Mouse (Mus musculus) spleen, adult 18-20 months (tissue): Measurements from ENCODE around the gene Olfml3.

Experiments
- DNase-seq, 2 experiments: peaks; one replicate each; pipeline ENCODE4 v3.0.0; 2022; ENCODE audit warnings: mixed read lengths in 2 of 2

Olfml3 gene

GRCm38 (mm10) chr3:103739329-103739728 lies 1.5 kb upstream of the Olfml3 start, which contains the start of gene Gm10964:
Gm10964 (plus strand) TSS chr3:103739366.
- DNase-seq = no peak

DNA sequence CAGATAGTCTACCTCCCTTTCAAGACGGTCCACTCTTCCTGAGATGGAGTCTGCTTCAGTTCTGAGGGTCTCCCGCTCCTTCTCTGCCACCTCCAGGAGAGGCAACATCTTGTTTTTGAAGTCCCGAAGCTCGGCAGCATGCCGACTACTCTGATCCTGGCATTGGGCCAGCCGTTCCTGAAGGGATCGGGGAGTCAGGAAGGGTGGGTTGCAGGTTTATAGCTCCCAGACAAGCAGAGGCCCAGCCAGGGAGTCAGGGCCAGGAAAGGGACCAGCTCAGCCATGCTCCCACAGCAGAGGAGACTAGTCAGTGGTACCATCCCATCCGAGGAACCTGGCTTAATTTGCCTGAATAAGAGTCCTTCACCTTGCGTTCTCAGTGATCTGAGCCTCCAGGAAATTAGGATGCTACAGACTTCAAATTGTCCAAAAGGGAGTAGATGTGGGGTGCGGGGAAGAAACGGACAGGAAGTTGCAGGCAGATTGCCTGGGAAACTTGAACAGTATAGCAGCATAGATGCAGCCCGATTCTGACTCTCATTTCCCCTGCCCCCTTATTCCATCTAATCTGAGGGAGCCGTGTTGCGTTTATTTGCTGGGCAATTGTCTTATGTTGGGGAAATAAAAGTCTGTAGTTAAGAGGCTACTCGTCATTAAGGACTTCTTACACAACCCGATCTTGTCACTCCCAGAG lies 593 bp downstream of the Olfml3 start:
- DNase-seq = no peak

DNA sequence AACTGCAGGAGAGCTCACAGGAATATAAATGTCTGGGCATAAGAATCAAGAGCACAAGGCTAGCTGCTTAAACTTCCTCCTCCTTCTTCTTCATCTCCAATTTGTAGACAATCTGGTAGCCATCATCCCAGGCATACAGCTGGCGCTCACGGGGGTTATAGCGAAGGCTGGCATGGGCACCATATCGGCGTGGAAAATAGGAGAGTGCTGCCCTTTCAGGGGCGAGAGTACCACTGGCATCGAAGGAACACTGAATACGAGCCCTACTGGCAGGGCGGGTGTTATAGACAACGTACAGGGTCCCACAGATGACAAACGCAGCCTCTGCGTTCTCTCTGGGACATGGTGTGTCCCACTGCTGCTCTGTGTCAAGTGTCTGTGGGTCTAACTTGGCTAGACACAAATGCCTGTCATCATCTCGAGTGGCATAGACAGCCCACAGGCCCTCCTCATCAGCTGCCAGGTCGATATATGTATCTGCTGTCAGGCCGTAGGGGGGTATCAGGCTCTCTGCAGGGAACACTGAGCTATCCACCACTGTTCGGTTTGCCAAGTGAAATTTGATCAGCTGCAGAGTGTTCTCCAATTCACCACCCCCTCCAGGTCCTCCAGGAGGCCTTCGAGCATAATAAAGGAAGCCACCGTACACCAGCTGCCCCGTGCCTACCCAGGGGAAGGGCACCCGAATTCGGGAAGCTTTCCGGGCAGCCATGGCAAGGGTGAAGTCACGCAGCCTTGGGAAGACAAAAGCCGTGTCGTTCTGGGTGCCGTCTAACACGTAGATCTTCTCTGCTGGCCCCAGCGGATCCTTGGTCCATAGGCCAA lies 1.8 kb downstream of the Olfml3 start:
- DNase-seq = no peak

DNA sequence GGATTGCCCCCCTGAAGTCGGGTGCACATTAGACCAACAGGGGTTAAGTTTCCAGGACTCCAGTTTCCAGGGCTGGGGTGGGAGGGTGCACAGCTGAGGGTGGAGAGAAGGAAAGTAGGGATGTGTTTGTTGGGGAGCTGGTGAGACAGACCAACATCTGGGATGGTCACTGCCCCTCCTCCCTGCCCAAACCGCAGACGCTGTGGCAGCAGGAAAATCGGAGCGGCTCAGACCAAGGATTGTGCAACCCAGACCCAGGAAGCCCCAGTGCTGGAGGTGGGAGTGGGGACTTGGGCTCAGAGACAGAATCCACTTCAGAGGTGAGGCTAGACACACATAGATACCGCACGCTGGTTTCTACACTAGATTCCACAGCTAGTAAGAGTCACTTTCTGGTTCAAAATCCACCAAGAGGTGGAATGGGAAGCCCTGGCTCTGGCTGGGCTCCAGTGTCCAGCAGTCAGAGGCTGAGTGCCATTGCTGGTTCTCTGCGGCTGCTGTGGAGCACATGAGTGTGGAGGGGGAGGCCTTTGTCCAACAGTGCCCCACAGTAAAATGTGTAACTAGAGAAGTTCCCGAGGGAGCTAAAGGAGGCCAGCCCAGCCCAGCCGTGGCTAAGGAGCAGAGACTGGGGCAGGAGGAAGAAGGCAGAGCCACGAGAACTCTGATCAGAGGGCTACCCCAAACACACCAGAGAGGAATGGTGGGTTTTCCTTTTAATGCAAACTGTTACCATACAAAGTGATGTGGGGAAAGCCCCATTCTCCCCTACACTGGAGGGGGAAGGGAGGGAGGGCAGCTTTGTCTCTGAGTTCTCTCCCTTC lies 2.9 kb downstream of the Olfml3 start:
- no peak for DNase-seq

GRCm38 (mm10) chr3:103733799-103734695 lies 3.8 kb downstream of the Olfml3 start:
- DNase-seq = no peak

DNA sequence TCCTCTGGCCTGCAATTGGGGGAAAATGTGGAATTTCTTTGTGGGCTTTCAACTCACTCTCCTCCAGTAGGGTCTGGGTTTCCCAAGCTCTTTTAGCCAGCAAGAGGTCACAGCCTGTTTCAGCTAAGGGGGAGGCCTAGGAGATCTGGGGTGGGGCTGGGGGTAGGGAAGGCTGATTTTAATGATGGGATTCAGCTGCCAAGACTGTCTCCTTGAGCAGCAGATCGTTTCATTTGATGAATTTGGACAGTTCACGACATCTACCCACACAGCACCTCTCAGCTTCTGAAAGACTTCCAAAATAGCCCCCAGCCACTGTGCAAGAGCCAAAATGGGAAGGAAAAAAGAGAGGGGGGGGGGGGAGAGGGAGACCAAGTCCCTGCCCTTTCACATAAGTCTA lies 4.6 kb downstream of the Olfml3 start:
- DNase-seq = no peak

DNA sequence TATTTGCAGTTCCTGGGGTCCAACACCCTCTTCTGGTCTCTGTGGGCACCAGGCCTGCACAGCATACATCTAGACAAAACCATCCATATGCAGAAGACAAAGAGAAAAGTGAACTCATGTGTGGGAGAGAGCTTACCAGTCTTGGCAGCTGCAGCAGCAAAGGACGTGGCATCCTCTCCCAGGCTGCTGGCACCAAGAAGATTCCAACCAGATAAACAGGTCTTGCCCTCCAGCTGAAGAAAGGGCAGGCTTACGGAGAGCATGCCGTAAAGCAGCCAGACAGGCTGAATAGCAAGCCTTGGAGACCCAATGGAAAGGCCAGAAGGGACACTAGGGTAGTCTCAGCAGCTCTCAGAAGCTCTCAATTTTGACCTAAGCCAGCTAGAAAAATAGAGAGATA lies 5.7 kb downstream of the Olfml3 start:
- DNase-seq = no peak

GRCm38 (mm10) chr3:103729850-103730249 lies 8.0 kb downstream of the Olfml3 start:
- DNase-seq = no peak

DNA sequence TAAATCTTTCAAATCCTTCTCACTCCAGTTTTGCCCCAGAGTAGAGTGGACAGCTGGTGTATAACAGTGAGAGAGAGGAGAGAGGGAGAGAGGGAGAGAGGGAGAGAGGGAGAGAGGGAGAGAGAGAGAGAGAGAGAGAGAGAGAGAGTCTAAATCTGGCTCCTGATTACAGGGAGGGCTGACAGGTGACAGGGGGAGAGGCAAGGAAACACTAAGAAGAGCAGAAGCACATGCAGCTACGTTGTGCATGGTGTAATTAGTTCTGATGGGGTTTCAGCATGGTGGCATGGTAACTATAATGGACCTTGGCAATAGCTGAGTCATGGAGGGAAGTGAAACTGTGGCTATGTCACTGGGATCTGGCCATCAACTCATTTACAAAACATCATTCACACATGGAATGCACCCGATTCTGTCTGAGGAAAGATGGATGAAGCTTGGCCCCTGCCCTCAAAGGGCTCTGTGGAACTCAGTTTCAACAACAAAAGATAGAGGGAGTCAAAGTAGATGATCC lies 9.9 kb downstream of the Olfml3 start:
- DNase-seq = no peak

- DNase-seq = no peak
These were observed 11.2 kb downstream of the Olfml3 start for GRCm38 (mm10) chr3:103726642-103727041.

- no peak for DNase-seq
These were observed 13.7 kb downstream of the Olfml3 start for GRCm38 (mm10) chr3:103724137-103724536.

DNA sequence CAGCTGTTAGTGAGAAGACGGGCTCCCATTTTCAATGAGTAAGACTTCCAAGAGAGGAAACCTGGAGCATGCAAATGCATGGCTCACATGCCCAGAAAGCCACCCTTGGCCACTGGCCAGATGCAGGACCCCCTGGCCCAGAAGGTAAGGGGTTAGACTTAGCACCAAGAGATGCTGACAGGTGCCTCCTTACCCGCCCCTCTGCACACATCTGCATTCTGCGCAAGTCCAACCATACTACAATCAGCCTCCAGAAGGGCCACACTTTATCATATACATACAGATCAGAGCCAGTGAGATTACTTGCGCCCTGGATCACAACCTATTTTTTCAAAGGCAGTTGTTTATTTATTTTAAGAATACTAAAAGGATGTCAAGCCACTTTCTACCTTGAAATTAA lies 19.1 kb downstream of the Olfml3 start:
- no peak for DNase-seq

DNA sequence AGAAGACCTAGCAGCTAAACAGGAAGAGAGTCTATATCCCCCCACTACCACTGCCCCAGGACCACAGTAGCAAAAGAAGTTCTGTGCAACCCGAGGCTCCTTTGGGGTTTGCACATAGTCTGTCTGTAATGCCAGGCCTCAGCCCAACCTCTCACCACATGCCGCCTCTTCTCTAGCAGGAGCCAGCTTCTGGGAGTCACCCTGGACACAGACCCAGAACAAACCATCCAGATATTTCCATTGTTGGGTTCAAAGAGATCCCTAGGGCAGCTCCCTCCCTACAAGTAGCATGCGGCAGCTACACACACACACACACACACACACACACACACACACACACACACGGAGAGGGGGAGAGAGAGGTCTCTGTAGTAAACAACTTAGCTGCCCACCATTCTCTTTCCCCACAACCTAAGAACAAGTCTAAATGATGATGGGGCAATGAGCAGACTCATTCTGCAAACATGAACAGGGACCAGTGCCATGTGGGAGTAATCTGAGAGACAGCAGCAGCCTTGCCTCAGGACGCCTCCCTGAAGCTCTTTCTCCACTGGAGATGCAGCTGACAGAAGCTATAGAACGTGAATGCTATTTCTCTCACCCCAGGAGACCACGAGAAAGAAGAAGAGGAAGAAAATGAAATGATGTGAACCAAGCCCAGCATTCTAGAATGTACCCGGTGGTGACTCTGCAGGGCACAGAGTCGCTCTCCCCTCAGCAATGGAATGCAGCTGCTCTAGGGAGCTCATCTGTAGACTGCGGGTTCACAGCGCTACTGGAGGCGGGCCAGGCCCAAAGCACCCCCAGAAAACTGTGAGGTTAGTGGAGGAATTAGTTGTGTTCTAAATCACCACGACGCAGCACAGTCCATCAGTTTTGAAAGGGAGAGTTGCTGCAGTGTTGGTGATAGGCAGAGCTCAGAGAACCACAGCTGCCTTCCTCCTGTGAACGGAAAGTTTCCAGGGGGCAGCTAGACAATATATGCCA lies 20.7 kb downstream of the Olfml3 start:
- no peak for DNase-seq

GRCm38 (mm10) chr3:103715762-103716693 lies 21.8 kb downstream of the Olfml3 start:
- no peak for DNase-seq

DNA sequence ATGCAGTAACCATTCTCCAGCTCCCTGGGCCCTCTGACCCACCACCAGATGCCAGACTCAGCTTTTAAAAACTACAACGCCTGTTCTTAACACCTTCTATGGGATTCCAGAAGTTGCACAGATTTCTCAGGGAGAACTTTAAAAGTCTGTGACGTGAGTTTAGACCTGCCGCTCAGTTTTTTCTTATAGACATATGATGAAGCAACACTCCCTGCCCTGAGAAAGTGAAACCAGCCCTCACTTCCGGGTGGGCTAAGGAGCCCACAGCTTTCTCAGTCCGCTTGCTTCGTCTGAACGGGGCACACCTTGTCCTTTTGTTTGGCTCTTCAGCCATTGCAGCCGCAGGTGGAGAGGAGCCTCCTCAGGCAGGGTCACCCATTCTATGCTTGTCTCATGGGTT lies 22.9 kb downstream of the Olfml3 start:
- DNase-seq = no peak

GRCm38 (mm10) chr3:103714236-103714875 lies 23.4 kb downstream of the Olfml3 start:
- DNase-seq = no peak

DNA sequence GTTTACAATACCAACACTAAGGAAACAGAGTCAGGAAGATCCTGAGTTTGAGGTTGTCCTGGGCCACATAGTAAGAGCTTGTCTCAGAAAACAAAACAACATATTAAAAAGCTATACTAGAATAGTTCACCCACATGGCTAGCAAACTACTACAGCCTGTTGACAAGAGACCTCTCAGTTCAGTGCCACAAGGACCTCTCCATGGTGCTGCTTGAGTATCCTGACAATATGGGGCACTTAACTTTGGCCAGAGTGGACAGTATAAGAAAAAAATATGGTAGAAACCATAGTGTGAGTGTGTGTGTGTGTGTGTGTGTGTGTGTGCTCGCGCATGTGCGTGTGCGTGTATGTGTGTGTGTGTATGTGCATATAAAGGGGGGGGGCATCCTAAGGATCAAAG lies 25.6 kb downstream of the Olfml3 start:
- DNase-seq = no peak

GRCm38 (mm10) chr3:103709470-103710040 lies 28.2 kb downstream of the Olfml3 start:
- no peak for DNase-seq

DNA sequence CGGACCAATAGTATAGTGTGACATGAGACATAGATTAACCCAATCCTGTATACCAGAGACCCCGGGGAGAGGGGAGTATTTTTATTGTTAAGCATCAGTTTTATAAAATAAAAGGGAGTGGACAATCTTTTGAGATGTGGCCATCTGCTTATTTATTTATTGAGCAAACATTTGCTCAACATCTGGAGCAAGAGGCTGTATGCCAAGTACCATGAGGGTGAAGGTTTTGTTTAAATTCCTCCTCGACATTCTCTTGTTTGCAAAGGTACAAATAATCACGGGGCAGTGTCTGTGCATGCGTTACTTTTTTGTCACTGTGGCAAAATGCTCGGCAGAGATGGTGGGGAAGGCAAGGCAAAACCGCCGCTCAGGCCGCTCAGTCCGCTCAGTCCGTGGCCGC lies 32.4 kb downstream of the Olfml3 start:
- no peak for DNase-seq
